Mouse (Mus musculus): ENCODE measurements around the gene Tlr11.
A peak's percentile ranks its signal among the peaks of the same experiment; 100 is the strongest.

The Tlr11 gene

DNA sequence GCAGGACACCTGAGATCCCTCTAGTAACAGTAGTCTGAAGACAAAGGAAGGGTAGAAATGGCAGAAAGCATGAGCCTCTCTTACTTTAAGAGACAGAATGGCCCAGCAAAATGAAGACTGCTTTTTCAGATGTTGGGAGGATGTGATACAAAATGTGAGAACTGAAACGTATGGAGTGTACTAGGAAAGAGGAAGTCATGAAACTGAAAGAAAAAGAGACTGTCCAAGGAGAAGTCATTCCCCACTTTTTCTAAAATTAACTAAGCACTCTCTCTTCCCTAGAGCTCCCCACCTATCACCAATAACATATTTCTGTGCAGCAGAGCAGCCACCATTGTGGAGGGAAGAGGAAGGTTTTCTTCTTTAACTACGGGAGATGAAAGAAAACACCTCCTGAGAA lies at the start of gene Tlr11:
Gene Tlr11 (plus strand): TSS at position 322 of the 400 bp plus-strand sequence.
- peak; percentile 1 for DNase-seq (ENCODE audit: low read depth, low spot score)

- no peak for DNase-seq (ENCODE audit: low read depth, low spot score)
Measured at GRCm38 (mm10) chr14:50326661-50327060, 31.1 kb upstream of the Tlr11 start, which contains the start of gene Olfr734. Olfr734 (minus strand) TSS chr14:50326761.

- DNase-seq (ENCODE audit: low read depth, low spot score): no peak
Measured at GRCm38 (mm10) chr14:50348796-50349195, 8.9 kb upstream of the Tlr11 start, which contains the start of gene Olfr735. Olfr735 (minus strand) TSS chr14:50348872.

- no peak for DNase-seq (ENCODE audit: low read depth, low spot score)
Measured at GRCm38 (mm10) chr14:50352438-50352837, 5.3 kb upstream of the Tlr11 start.

DNA sequence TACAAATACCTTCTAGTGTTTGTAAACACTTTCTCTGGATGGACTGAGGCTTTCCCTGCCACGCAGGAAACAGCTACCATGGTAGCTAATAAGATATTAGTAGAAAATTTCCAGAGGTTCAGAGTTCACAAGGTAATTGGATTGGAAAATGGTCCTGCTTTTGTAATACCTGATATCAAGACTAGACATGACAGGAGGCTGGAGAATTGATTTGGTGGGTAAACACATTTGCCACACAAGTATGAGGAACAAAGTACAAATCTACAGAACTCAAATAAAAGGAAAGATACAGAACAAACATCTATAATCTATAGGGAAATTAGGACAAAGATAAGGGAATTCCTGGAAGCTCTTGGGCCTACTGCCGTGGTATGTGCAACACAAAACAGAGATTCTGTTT lies 989 bp upstream of the Tlr11 start:
- DNase-seq (ENCODE audit: low read depth, low spot score): no peak

DNA sequence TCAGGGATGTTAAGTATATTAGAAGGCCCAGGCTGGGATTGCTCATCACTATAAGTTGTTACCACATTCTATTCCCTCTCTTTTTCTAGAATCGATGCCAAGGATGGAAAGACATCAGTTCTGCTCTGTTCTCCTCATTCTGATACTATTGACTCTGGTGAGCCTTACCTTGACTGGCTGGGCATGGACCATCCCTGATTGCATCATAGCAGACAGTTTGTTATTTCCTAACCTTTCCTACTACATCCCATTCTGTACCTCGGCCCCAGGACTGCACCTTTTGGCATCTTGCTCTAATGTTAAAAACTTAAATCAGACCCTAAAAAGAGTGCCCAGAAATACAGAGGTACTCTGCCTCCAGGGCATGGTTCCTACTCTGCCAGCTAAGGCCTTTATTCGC lies 2.8 kb downstream of the Tlr11 start:
- no peak for DNase-seq (ENCODE audit: low read depth, low spot score)

- no peak for DNase-seq (ENCODE audit: low read depth, low spot score)
Measured at GRCm38 (mm10) chr14:50363561-50363960, 5.8 kb downstream of the Tlr11 start.

DNA sequence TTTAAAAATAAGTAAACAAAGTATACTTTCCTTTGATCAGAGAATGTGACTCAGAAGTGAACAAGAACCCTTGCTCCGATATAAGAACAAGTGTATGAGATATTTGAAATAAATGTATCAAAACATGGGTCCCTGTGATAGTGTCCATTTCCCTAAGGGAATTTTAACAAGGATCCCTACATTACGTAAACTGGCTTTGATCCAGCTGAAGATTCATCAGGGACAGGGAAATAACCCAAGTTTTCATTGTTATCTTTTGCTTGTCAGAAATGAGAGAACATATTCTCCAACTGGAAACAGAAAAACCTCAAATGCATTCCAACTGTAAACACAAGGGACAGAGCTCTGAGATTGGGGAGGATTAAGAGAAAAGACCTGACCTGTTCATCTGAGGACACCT lies 23.1 kb downstream of the Tlr11 start, which contains the start of gene Olfr736:
Gene Olfr736 (plus strand): TSS at position 301 of the 400 bp plus-strand sequence.
- DNase-seq (ENCODE audit: low read depth, low spot score): peak; percentile 0

DNA sequence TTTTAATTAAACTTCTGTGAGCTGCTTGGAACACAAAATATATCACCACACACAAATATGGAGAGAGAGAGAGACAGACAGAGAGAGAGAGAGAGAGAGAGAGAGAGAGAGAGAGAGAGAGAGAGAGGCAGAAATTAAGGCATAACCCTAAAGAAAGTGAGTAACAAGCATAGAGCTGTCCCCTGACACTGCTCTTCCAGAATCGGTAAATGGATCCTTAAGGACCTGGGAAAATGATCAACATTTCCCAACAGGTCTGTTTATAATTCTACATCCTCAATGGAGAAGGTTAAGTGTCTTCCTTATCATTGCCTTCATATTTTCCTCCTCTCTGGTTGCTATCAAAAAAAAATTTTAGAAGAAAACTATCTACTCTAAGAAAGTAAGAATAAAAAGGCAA lies 49.6 kb downstream of the Tlr11 start, which contains the start of gene Olfr738:
Gene Olfr738 (plus strand): TSS at position 301 of the 400 bp plus-strand sequence.
- no peak for DNase-seq (ENCODE audit: low read depth, low spot score)
